Mouse (Mus musculus) natural killer cell, adult 2 months (primary cell): Measurements from ENCODE around the gene Thsd7a.

Experiments
- DNase-seq, 2 experiments: peaks; one replicate each; pipeline ENCODE4 v3.0.0; 2022; ENCODE audit warnings: low spot score in 2 of 2

The Thsd7a gene

DNA sequence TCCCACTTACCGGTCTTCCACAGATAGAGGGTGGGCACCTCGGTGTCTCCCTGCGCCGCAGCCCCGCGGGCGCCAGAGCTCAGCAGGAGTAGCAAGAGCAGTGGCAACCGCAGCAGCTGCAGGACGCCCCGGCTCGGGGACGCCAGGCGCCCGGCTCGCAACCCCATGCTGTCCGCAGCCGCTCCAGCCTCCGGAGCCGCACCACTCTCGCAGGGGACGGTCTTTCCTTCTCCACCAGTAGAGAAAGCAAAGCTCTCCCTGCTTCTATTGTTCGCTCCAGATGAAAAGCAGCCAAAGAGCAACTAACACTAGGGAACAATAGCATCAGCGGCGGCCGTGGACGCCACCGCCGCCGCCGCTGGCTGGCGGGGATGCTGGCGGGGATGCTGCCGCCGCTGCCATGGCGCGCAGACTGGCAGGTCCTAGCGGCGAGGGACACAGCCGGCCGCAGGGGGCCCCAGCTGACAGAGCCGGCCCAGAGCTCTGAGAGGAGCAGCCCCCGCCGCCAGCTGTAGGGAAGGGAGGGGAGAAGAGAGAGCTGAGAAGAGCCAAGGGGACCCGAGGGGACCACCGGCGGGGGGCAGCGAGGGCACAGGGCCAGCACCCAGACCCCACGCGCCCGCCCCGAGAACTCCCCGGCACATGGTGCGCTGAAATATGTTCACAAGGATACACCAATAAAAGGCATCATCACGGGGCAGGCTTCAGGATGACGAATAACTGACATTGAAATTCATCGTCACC lies at the start of gene Thsd7a:
Gene Thsd7a (minus strand): TSS at position 624 of the 744 bp plus-strand sequence.
- no peak for DNase-seq

DNA sequence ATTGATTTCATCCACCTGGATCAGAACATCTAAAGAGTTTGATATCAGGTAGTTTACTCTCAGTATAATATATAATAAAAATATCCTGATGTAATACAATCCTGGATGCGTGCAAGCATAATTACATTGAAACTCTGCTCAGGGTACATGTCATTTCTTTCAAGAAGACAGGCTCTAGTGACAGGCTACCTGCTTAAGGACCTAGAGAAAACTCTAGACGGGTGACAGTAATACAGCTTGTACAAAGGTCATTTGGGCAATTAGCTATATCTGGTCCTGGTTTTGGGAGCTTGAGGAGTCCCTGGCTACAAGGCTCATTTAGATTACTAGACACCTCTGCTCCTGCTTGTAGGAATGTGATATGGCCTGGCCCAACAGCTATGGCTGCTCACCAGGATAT lies 37.9 kb upstream of the Thsd7a start:
- no peak for DNase-seq

DNA sequence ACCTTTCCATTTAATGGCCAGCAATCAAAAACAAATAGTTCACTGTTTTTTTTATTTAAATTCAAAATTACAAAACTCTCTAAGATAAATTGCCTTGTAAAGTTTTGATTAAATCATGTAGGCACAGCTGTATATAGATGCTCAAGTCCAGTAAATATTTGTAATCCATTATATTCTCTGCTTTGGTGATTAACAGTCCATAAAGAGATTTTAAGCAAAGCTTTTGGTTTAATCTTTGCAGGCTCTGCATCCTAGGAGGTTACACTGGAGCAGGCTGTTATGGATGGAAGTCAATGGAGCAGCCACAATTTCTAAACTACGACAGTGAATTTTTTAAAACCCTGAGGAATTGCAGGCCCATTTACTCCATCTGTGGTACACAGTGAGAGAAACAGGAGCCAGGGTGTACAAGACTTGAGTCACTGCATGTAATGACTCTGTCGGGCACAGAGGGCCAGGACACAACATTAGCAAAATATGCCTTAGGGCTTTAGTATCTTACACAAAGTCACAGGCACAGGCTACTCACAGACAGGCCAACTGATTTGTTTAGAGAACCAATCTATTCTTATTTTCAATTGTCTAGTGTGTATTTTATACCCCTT lies 37.3 kb upstream of the Thsd7a start:
- no peak for DNase-seq

DNA sequence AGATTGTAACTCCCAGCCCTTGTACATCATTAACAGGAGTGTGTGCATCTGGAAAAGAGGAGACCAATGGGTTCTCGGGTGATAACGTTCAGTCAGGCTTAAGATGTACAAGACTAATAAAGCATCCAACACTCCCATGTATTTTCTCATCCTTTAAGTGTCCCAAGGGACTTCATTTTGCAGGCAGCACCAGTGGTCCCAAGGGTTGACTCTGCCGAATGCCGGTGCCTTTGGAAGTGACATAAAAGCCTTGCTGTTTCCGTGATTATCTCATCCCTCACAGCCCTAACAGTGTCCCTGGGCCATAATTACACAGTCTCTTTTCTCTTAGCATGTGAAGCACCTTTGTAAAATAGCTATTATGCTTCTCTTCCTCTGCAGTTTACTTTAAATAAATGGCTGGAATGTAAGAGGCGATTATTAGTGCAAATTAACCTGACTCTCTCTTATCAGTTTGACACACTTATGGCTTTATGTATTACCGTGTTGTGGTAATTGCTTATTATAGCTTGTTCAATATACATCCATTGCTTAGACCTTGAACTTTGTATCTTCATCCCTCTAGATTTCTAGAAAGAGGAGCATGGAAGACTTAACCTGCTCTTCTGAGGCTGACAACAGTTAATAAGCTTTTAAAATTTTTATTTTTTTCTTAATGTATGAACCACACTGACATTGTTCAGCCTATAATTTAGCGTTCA lies 35.9 kb upstream of the Thsd7a start:
- no peak for DNase-seq

DNA sequence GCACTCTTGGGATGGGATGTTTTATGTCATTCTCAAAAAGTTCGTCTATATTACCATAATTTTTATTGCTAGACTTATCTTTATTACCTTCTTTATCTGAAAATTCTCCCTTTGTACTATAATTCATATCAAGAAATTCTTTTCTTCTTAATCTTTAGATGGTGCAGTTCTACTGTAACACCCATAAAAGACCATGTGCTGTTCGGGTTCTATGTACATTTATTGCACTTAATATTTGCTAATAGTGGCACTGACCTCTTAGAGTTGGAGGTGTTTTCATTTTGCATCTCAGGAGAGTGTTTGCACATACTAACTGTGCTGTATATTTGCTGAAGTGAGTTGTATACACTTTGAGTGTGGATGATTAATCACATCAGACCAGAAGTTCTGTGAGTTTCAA lies 23.6 kb upstream of the Thsd7a start:
- DNase-seq, result no peak

DNA sequence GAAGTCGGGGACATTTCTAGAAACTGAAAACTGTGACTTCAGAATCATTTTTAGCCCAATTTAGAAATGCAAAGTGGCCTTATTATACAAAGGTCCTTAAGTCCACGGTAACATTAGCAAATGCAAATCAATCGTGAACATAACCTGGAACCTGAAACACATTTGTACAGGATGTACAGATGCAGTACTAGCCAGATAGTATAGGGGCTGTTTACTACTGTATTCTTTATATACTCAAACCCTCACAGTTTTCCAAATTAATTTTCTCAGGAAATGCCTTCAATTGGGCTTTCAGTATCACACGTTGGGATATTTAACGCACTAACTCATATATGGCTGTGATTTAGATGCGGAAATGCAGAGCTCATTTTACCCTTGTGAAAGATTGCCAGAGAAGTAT lies 16.0 kb upstream of the Thsd7a start:
- no peak for DNase-seq

DNA sequence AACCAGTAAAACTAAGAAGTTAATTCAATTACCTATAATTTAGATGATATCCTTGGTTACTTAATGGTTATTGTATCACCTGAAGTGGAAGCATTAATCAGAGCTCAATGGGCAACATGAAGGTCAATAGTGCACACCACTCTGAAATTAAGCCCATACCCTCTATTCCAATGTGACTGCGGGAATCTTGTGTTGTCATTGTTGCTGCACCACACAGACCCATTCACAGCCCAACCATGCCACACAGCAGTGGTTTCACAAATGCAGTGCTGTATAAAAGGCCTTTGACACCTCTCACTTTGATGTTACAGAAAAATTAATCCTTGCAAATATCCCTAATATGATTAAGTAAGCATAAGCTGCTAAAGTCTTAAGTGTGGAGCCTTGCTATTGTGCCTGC lies 15.4 kb upstream of the Thsd7a start:
- DNase-seq, result no peak

DNA sequence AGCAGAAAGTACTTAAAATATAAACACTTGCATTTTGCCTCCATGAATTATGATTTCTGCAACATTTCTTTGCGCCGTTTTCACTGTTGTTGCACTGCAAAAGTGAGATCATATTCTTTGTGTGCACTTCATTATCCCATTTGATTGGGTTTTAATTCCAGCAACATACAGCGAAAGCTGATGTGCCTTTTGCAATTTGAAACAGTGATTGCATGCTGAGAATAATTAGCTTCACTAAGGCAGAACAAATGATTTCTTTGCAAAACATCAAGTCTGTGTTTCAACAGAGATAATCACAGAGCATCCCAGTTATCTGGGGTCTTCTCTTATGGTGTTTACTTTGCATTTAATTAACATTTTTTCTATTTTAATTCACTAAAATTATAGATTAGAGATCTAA lies 14.6 kb upstream of the Thsd7a start:
- no peak for DNase-seq

DNA sequence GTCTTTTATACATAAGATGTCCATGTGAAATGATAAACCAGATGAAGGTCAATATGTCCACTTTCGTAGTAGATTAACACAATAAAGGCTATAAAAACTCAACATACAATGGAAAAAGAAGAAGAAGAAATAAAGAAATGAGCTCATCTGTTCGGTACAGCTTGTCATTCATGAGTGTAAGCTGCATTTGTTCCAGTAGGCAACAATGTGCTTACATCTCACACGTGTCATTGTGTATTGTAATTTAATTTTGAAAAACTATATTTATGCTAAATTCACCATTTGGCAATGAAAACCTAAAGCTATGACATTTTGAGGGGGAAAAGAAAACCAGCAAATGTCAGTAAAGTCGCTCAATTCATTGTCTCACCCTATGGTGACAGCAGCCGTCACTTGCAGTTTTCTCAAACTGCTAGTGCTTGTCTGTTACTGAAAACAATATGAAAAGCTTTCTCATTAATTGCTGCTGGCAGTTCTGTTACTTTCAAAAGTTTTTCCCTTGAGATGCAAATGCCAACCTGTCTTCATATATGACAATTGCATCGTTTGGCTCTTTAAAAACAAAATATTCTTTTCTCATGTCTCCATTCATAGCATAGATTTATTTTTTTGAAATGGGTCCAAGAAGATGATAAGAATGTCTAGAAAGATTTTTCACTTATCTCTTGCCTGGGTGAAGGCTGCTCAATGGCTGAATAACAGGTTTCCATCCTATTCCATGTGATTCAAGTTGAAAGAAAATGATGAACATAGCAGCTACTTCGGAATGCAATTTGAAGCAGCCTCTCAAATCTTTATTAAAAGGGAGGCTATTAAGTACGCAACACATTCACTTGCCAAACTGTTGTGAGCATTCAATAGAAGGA lies 10.4 kb upstream of the Thsd7a start:
- no peak for DNase-seq

DNA sequence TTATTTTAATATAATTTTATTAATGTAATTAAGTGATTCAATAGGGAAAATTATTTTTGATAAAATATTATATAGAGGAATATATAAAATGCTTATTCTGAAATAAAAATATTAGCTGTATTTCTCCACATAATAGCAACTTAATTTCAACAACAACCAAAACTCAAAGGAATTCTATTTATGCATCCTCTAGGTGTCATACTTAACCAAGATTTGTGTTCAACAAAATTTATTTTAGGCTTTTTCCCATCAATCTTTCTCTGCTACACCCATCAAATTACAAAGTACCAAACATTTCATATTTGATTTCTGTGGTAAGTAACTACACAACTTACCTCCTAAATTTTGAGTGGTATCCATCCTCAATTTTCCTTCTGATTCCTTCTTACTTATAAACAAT lies 3.1 kb upstream of the Thsd7a start:
- DNase-seq, result no peak

DNA sequence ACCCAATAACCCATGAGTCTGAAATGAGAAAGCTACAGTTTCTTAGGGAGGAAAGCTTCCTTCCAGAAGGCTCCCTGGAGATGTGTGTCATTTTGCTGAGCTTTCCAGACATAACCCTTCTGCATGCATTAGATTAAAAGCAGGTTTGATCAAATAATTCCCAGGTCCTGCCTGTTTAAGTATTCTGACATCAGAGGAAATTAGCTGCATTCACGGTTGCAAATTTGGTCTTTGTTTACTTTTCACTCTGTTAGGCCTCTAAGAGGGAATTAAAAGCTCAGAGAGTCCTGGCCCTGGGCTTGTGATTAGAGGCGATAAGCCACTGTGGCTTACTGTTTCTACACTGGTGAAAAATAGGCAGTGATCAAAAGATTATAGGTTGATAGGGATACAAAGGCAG lies 1.2 kb upstream of the Thsd7a start:
- DNase-seq, result no peak

DNA sequence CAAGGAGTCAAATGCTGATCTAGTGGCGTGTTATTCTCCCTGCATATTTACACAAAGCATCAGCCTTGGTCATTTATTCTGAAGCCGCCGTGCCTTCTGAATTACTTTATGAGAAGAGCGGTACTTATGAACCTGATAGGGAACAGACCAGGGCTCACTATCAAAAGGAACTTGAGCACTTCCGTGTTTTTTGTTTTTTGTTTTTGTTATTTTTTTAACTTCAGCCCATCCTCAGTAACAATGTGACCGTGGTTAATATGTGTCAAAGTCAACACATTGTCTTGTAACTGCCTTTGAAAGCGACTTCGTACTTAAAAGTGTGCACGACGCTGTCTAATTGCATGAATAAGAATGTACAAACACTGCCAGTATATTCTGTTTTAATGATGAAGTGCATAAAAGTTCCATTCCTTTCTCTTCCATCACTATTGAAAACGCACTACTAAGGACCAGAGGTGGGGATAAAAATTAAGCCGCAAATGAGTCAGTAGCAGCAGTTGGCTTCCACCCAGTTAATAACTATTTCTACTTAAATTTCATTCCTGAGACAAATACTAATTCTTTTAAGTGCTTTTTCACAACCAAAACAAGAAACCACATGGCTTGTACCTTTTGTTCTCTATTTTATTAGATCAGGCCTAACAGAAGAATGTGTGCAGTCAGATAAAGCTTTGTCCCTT lies 461 bp upstream of the Thsd7a start:
- DNase-seq, result no peak

DNA sequence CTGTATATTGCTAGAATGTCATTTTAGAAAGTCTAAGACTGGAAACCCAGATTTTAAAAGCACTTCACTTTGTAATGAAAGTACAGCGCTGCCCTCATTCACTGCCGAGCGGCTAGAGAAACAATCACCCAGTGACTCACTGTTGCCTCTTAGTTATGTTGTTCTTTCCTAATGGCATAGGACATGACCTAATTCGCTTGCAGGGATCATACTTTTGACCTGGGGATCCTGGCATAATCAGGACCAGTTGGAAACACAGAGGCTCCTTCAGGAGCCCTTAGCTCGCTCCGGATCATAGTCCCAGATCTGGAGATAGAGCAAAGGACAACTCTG lies 790 bp downstream of the Thsd7a start:
- no peak for DNase-seq

DNA sequence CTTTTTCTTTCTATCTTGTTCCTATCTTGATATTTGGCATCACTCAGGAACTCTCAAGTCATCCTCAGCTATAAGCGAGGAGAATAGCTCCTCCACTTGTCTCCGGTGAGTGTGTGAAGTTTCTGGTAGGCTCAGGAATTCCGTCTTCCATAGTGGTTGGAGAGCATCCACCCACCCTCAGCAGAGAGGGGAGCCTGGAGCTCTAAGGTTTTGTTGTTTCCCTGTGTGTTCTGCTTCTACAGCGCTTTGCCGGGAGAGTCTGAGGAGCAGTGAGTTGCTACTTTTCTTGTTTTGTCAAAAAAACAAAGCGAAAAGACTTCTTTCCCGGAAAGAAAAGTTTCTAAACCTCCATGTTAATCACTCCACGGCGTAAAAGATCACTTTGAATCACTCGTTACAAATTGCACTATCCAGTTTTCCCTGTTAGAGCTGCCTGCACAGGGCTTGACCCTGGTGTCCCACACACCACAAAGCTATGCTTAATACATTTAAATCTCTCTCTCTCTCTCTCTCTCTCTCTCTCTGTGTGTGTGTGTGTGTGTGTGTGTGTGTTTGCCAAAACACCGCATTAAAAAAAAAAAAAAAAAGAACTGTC lies 1.3 kb downstream of the Thsd7a start:
- DNase-seq, result no peak

DNA sequence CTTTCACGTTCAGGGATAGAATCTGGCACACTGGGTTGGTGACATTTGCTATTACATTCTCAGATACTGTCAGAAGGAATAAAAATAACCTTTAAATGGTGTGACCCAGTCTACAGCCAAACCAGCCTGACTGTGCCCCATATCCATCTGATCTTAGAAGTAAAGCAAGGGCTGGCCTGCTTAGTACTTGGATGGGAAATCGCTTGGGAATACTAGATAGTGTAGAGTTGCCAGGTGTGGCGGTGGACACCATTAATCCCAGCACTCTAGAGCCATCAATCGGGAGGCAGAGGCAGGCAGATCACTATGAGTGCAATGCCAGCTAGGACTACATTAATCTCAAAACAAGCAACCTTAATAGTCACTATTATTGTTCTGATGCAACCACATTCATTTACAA lies 6.4 kb downstream of the Thsd7a start:
- DNase-seq, result no peak

DNA sequence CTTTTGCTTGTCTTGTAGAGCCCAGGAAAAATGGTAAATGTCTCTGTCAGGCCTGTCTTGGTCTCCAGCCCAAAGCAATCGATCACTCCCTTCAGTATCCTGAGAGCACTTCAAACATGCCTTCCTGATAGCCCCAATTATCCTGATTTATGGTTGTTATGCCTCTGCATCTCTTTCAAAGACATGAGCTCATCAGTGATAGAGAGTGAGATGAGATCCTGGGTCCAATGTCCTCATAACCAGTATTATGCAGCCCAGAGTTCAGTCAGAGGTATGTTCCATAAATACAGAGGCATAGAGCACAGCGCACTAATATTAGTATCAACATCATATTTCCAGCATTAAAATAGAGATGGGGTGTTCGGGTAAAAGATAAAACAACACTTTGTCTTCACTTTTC lies 15.3 kb downstream of the Thsd7a start:
- DNase-seq, result no peak

DNA sequence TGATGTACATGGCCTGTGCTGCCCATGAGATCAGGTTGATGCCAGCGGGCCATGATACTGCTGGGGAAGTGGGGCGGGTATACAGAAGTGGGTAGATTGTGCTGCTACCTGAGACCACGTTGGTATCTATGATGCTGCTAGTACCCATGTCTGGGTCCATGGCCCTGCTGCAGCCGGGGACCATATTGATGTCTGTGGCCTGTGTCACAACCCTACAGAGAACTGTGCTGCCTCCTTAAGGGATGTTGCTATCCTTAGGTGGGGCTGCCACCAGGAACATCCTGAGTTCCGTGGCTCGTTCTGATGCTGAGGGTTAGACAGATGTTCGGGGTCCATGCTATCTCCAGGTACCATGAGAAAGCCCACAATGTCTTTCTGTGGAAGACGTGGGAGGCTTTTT lies 33.1 kb downstream of the Thsd7a start:
- DNase-seq, result no peak

DNA sequence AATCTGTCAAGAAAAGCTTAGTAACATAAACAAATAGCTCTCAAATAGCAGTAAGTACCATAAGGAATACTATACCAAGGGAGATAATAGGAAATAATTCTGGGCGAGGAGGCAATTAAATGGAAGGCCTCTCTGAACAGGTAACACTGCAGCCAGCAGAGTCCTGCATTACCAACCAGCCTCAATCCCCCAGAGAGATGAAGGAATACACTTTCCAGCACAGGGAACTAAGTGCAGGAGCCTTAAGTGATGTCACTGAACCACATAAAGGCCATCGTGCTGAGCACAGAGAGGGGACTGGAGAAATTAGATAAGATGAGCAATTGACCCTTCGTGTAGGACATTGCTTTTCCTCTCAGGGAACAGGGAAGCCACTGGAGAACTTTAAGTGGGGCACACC lies 36.6 kb downstream of the Thsd7a start:
- no peak for DNase-seq

DNA sequence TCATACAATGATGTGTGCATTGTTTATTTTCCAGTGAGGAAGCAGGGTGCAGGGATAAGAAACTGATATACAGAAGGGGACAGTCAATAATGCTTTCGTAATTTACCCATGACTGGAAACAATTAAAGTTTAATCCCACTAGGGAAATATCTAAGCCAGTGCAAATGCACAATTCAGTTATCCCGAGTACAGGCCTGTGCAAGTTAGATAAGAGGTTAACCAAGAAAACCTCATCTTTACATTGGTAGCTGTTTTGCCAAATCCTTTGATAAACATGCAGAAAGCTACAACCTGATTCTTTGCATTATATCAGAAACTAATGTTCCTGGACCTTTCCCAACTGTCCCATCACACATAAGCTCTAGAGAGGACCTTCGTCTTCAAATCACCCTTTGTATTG lies 46.3 kb downstream of the Thsd7a start:
- DNase-seq, result no peak

DNA sequence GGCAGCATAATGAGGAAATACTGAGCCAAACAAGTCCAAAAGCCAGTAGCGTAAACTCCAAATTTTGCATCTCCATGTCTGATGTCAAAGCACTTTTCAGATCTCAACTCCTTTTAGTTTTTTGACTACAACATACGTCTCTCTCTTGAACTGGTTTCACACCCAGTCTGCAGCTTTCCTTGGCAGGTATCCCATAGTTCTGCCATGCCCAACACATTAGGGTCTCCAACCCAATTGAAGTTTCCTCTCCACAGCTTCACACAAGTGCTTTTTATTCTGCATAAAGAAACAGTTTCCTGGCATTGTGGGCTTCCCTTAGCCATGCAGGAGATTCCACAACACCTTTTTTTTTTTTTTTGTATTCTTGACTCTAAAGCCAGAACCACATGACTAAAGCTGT lies 50.1 kb downstream of the Thsd7a start:
- DNase-seq, result no peak

DNA sequence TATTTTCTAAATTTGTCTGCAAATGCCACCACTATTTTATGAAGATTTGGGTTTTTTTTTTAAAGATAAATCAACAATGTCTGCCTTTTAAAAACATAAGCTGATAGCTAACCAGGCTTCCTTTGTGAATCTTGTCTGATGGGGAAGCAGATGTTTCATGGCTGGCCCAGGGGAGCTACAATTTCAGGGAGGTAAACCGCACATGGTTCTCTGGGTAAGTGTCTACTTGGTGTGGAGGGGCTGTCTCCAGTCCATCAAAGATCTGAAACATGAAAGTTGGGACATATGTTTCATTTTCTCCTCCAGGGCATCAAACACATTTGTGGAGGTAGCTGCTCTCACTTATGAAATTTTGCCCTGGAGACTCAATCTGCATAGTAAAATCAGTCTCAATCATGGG lies 55.5 kb downstream of the Thsd7a start:
- DNase-seq, result no peak
